Mouse (Mus musculus) thymus, adult 2 months (tissue): ENCODE results near the gene Gp5. TPM values are rescaled to one million over a fixed set of nuclear protein-coding genes. Genes with fewer than 3 reads are reported as not detected.

ENCODE experiments used
- DNase-seq: peaks from one replicate; pipeline ENCODE4 v3.0.0; 2021
- H3K27ac ChIP-seq: fragments of 200-500 bp; 2 replicates; pipeline ENCODE4 v1.5.1; 2012; ENCODE audit warnings: low read length, control low read depth; ENCODE audit not compliant: control insufficient read depth, insufficient read depth
- H3K27me3 ChIP-seq: fragments of 200-500 bp; 2 replicates; pipeline ENCODE4 v1.6.1; 2012; ENCODE audit warnings: mild to moderate bottlenecking, low read length, moderate library complexity, mixed read lengths; ENCODE audit not compliant: control insufficient read depth, insufficient read depth
- H3K36me3 ChIP-seq: fragments of 200-500 bp; 2 replicates; pipeline ENCODE4 v1.6.1; 2012; ENCODE audit warnings: mild to moderate bottlenecking, low read length, moderate library complexity; ENCODE audit not compliant: control insufficient read depth, insufficient read depth
- H3K4me1 ChIP-seq: fragments of 200-500 bp; replicated peaks from 2 replicates; pipeline ENCODE4 v1.6.1; 2012; ENCODE audit warnings: low read length; ENCODE audit not compliant: control insufficient read depth, insufficient read depth
- H3K4me3 ChIP-seq: fragments of 200-500 bp; 2 replicates; pipeline ENCODE4 v1.5.1; 2012; ENCODE audit warnings: mild to moderate bottlenecking, low read length, control low read depth, moderate library complexity; ENCODE audit not compliant: control insufficient read depth, insufficient read depth
- CTCF ChIP-seq: fragments of 200-500 bp; IDR thresholded peaks from 2 replicates; pipeline ENCODE4 v1.5.1; 2012; ENCODE audit warnings: mild to moderate bottlenecking, control low read depth, low read length, moderate library complexity, borderline replicate concordance; ENCODE audit not compliant: control insufficient read depth, poor library complexity, insufficient read depth; ENCODE audit errors: extremely low read depth
- POLR2A ChIP-seq: fragments of 200-500 bp; IDR thresholded peaks from 2 replicates; pipeline ENCODE4 v1.6.1; 2012; ENCODE audit warnings: mild to moderate bottlenecking, low read length, control low read depth, moderate library complexity; ENCODE audit not compliant: control insufficient read depth, poor library complexity, insufficient read depth; ENCODE audit errors: extremely low read depth
- WGBS: fragments of 180-500 bp; shearing (Covaris S2); methylation state at CpG from one replicate; pipeline ENCODE4 v1.1.7; 2018; 5-methylcytosine and 5-hydroxymethylcytosine counted together
- polyA plus RNA-seq: library from polyadenylated mRNA; depleted of rRNA; stranded (reverse); fragments of >200 nt; gene quantifications from 2 replicates; pipeline ENCODE4 v1.2.3, GENCODE M21; 2012

Gene Gp5
- polyA plus RNA-seq, 1 experiment: 1.6 TPM

- no peaks in the 10 kb centered on the region for H3K27me3 ChIP-seq
- TF ChIP-seq POLR2A: no peak
- TF ChIP-seq CTCF: no peak
- WGBS: 92% methylated on average over 8 of the region's 8 CpGs
- no peak for DNase-seq
- H3K27ac ChIP-seq: no peak overlapping the region
- no peak overlapping the region for H3K4me3 ChIP-seq
- no peaks in the 10 kb centered on the region for H3K36me3 ChIP-seq
- peaks cover 27% of the 10 kb centered on the region for H3K4me1 ChIP-seq
Measured at GRCm38 (mm10) chr16:30271223-30271761, 39.3 kb downstream of the Gp5 start.

DNA sequence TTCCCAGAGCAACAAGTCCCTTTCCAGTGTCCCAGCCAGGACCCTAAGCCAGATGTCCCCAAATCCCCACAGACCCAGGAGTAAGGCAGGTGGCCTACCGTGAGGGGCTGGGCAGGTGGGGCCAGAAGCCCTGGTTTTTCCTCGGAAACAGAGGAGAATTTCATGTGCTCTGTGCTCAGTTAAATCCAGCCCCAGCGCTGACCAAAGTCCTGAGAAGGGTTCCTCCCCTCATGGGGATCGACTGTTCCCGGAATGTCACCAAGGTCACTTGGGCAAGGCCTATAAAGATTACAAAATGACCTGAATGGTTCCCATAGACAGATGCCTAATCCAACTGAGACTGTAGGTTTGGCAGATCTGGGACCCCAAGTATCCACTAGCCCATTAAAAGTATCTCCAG lies 43.2 kb downstream of the Gp5 start, which contains the start of gene Cpn2:
Gene Cpn2 (minus strand): TSS at position 141 of the 400 bp plus-strand sequence.
- H3K4me1 ChIP-seq: peaks cover 12% of the 10 kb centered on the region
- H3K27me3 ChIP-seq: no peaks in the 10 kb centered on the region
- no peak within 1 kb of the TSS for H3K4me3 ChIP-seq
- no peak for DNase-seq
- H3K36me3 ChIP-seq: no peaks in the 10 kb centered on the region
- WGBS: 94% methylated on average over 5 of the region's 5 CpGs
- no peak for TF ChIP-seq POLR2A
- no peak for TF ChIP-seq CTCF
- H3K27ac ChIP-seq: no peak within 1 kb of the TSS

DNA sequence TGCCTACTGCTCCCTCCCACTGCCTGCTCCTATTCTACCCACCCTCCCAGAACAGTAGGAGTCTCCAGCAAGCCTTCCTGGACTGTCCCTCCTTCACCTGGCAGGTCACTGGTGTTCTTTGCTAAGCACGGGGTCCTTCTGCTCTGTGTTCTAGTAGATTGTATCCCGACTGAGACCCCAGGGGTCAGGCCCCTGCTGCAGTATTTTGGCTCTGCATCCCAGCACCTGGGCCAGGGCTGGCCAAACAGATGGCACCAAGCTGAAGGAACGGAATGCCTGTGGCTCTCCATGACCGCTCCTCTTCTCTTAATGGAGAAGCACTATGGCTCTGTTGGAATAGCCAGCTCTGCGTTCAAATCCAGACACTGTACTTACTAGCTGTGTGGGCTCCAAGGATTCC lies 44.0 kb downstream of the Gp5 start:
- Histone ChIP-seq H3K36me3 (no peaks in the 10 kb centered on the region), H3K4me1 (peaks cover 5% of the 10 kb centered on the region; the same call in 1 of the 2 replicates), H3K27me3 (no peaks in the 10 kb centered on the region), H3K27ac (no peak overlapping the region), H3K4me3 (no peak overlapping the region)
- DNase-seq: no peak
- 94% methylated on average over 5 of the region's 5 CpGs for WGBS
- no peak for TF ChIP-seq CTCF
- no peak for TF ChIP-seq POLR2A

- Histone ChIP-seq H3K36me3 (no peaks in the 10 kb centered on the region), H3K4me3 (no peak overlapping the region), H3K27me3 (no peaks in the 10 kb centered on the region), H3K4me1 (0 out of 2 replicates have a peak, but pooled peaks cover 3% of the 10 kb centered on the region), H3K27ac (no peak overlapping the region)
- WGBS: 36% methylated on average over 4 of the region's 4 CpGs
- TF ChIP-seq POLR2A (no peak), CTCF (no peak)
- no peak for DNase-seq
Measured at GRCm38 (mm10) chr16:30265611-30266010, 45.0 kb downstream of the Gp5 start.

DNA sequence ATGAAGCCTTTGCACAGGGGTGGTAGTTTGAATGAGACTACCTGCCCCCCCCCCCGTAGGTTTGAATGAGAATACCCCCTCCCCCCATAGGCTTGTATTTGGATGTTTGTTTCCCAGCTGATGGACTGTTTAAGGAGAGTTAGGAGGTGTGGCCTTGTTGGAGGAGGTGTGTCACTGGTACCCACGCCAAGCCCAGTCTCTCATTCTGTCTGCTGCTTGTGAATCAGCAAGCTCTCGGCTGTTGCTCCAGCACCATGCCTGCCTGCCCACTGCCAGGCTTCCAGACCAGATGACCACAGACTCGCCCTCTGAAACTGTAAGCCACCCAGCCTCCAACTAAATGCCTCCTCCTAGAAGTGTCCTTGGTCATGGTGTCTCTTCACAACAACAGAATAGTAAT lies 47.4 kb downstream of the Gp5 start:
- WGBS: 80% methylated on average over 4 of the region's 4 CpGs
- Histone ChIP-seq H3K27ac (no peak overlapping the region), H3K27me3 (no peaks in the 10 kb centered on the region), H3K36me3 (no peaks in the 10 kb centered on the region), H3K4me3 (no peak overlapping the region), H3K4me1 (0 out of 2 replicates have a peak, but pooled peaks cover 3% of the 10 kb centered on the region)
- TF ChIP-seq POLR2A (no peak), CTCF (no peak)
- no peak for DNase-seq

GRCm38 (mm10) chr16:30262664-30263063 lies 47.9 kb downstream of the Gp5 start:
- H3K4me3 ChIP-seq: no peak overlapping the region
- no peak overlapping the region for H3K27ac ChIP-seq
- peak; percentile 70 for DNase-seq
- 0 out of 2 replicates have a peak, but pooled peaks cover 3% of the 10 kb centered on the region for H3K4me1 ChIP-seq
- H3K27me3 ChIP-seq: no peaks in the 10 kb centered on the region
- WGBS: 0% methylated on average over 2 of the region's 2 CpGs
- TF ChIP-seq CTCF (peak; percentile 64; the same call in 1 of the 2 replicates), POLR2A (no peak)
- H3K36me3 ChIP-seq: no peaks in the 10 kb centered on the region
